Mouse (Mus musculus) ES-Bruce4 (cell line): ENCODE data around the gene Olfr1368. TPM values are rescaled to one million over a fixed set of nuclear protein-coding genes. Genes with fewer than 3 reads are reported as not detected.

Experiments used
- H3K27ac ChIP-seq: 2 replicates; pipeline ENCODE4 v1.5.1; 2012; ENCODE audit warnings: low read length, inconsistent platforms; ENCODE audit not compliant: insufficient read depth
- H3K27me3 ChIP-seq: 2 replicates; pipeline ENCODE4 v1.6.1; 2012; ENCODE audit warnings: mild to moderate bottlenecking, low read length, inconsistent platforms; ENCODE audit not compliant: control insufficient read depth, poor library complexity, insufficient read depth, severe bottlenecking
- H3K36me3 ChIP-seq: 2 replicates; pipeline ENCODE4 v1.6.1; 2012; ENCODE audit warnings: inconsistent platforms, mild to moderate bottlenecking, low read length, moderate library complexity; ENCODE audit not compliant: control insufficient read depth, poor library complexity, insufficient read depth, severe bottlenecking
- H3K4me1 ChIP-seq: one replicate; pipeline ENCODE4 v1.8.1; 2011; ENCODE audit warnings: low read length; ENCODE audit not compliant: control insufficient read depth, insufficient read depth
- H3K4me3 ChIP-seq: 2 replicates; pipeline ENCODE4 v1.5.1; 2011; ENCODE audit warnings: low read depth, mild to moderate bottlenecking, low read length
- H3K9ac ChIP-seq: 2 replicates; pipeline ENCODE4 v1.6.1; 2012; ENCODE audit warnings: low read depth, mild to moderate bottlenecking, inconsistent platforms; ENCODE audit not compliant: poor library complexity, severe bottlenecking
- H3K9me3 ChIP-seq: replicated peaks from 2 replicates; pipeline ENCODE4 v1.6.1; 2012; ENCODE audit warnings: mild to moderate bottlenecking, low read length, inconsistent platforms; ENCODE audit not compliant: control insufficient read depth, poor library complexity, insufficient read depth, severe bottlenecking
- CTCF ChIP-seq: IDR thresholded peaks from one replicate; pipeline ENCODE4 v1.8.1; 2011; ENCODE audit warnings: low read depth, low read length
- EP300 ChIP-seq: IDR thresholded peaks from 2 replicates; pipeline ENCODE4 v1.6.1; 2011; ENCODE audit warnings: low read depth, low read length; ENCODE audit not compliant: insufficient read depth
- POLR2A ChIP-seq: IDR thresholded peaks from one replicate; pipeline ENCODE4 v1.8.1; 2011; ENCODE audit warnings: low read length; ENCODE audit not compliant: insufficient read depth
- polyA plus RNA-seq: library from polyadenylated mRNA; stranded (reverse); fragments of >200 nt; gene quantifications from 2 replicates; pipeline ENCODE4 v1.2.4, GENCODE M21; 2011; ENCODE audit warnings: low read depth; ENCODE audit not compliant: missing spikeins, insufficient read depth, insufficient read length

Gene Olfr1368
- polyA plus RNA-seq, 1 experiment: not detected

DNA sequence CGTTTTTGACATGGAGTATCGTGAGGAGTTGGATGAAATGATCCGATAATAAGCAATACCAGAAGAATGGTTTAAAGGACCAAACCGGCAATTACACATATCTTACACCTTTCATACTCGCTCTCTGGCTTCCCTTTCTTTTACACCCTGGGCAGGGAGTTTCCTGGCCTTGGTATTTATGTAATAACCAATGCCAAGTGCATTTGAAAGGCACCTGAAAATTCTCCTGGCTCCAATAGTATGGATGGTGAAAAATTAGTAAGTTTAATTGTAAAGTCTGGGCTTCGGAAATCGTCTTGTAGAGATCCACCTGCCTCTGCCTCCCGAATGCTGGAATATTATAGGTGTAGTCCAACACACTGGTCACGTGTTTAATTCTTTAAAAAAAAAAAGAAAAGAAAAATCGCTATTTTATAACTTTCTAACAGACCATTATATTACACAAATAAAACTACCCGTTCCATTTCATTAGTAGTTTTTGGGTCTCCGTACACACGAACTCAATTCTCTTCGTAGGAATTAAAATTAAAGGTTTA, 23.5 kb upstream of the Olfr1368 start:
- Histone ChIP-seq H3K27me3 (no peaks in the 10 kb centered on the region), H3K4me3 (peak overlapping the region; percentile 96), H3K9ac (peak overlapping the region; percentile 76), H3K27ac (no peak overlapping the region), H3K4me1 (no peaks in the 10 kb centered on the region), H3K9me3 (no peaks in the 10 kb centered on the region), H3K36me3 (no peaks in the 10 kb centered on the region)
- TF ChIP-seq CTCF (no peak), POLR2A (no peak), EP300 (no peak)

DNA sequence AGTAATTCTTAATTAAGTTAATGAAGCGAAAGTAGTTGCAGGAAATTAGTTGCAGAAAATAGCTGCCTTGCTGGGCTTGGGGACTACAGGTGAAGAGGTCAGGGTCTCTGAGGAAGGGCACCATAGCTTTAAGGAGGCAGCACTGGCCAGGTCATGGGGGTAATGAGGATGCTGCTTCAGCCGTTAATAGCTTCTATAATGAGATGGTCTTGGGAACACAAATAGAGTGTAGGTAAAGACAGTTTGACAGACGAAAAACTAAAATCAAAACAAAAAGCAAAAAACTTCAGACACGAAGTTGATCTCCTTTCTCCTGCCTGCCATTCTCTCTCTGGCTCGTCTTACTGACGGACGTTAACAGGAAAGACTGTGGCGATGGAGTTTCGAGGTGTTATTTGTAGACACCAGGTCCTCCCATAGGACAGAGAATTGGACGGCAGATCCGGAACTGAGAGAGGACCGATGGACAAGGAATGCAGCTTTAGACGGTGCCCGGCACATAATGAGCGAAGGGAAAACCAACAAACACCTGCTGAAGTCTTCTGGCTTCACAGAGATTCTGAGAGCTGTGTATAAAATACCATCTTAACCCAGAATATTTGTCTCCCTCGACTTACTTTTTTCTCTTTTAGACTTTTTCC, 22.8 kb upstream of the Olfr1368 start:
- no peak for TF ChIP-seq POLR2A
- no peak for TF ChIP-seq EP300
- no peak for TF ChIP-seq CTCF
- no peak overlapping the region for H3K27ac ChIP-seq

DNA sequence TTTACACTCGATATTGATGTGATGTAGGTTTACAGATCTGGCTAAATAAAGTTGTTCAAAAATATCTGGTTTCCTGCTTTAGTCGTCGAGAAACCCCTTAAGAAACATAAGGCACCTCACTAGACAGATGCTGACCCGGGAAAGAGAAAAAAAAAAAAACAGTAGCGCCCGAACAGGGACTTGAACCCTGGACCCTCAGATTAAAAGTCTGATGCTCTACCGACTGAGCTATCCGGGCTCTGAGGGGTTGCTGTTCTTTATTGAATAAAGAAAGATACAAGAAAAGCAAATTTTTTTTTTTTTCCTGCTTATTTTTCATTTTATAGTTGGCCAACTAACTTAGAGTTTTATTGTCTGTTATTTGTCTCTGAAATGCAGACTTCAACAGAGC, 22.2 kb upstream of the Olfr1368 start:
- Histone ChIP-seq H3K4me3 (peak overlapping the region; percentile 49), H3K27me3 (no peaks in the 10 kb centered on the region), H3K4me1 (no peaks in the 10 kb centered on the region), H3K36me3 (no peaks in the 10 kb centered on the region), H3K9ac (peak overlapping the region; percentile 76), H3K27ac (no peak overlapping the region), H3K9me3 (no peaks in the 10 kb centered on the region)
- no peak for TF ChIP-seq EP300
- no peak for TF ChIP-seq CTCF

More for the DNA sequence above, 22.8 kb upstream of the Olfr1368 start:
- H3K27me3 ChIP-seq: no peaks in the 10 kb centered on the region
- H3K4me1 ChIP-seq: no peaks in the 10 kb centered on the region
- H3K36me3 ChIP-seq: no peaks in the 10 kb centered on the region
- H3K9ac ChIP-seq: peak overlapping the region; percentile 76
- peak overlapping the region; percentile 96 for H3K4me3 ChIP-seq
- no peaks in the 10 kb centered on the region for H3K9me3 ChIP-seq

DNA sequence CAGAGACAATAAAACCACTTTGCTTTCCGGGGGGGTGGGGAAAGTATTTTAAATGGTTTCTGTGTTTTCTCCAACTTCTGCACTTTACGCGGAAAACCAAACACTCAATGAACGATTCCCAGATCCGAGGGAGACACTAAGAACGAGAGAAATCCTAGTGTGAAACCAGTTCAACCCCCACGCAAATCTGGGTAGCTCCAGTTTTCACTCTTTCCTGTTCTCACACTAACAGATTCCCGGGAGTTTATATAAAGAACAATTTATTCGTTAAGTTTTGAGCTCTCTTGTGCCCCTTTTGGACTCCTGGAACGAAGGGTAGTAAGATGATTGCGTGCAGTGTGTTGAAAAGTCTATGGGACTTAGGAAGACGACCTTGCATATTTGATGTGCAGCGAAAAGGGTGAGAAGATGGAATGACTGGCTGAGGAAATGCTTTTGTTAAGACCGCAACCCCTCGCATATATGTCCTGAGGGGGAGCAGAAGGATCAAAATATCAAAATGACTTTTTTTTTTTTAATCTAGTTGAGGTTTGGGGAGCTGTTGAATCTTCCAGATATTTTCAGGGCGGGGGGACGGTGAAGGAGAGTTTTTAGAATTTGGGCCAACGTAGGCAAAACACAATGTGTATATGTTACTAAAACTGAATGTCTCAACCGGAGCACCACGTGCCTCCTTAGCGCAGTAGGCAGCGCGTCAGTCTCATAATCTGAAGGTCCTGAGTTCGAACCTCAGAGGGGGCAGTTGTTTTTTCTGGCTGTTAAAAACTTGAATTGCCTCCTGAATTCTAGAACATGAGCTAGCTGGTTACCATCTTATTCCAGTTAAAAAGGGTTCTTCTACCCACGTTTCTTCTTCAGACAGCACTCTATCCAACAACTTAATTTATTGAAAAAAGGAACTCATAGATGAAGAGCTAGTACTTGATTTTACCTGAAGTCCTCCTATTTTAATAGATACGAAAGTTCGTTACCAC, 21.6 kb upstream of the Olfr1368 start:
- H3K9ac ChIP-seq: peak overlapping the region; percentile 91
- H3K27ac ChIP-seq: no peak overlapping the region

GRCm38 (mm10) chr13:21162591-21162990, 16.9 kb upstream of the Olfr1368 start:
- no peak overlapping the region for H3K4me3 ChIP-seq
- no peaks in the 10 kb centered on the region for H3K9me3 ChIP-seq
- H3K27ac ChIP-seq: no peak overlapping the region
- H3K4me1 ChIP-seq: no peaks in the 10 kb centered on the region
- TF ChIP-seq CTCF (no peak), EP300 (no peak), POLR2A (no peak)
- H3K27me3 ChIP-seq: no peaks in the 10 kb centered on the region; the same call in 1 of the 2 replicates
- H3K9ac ChIP-seq: no peak overlapping the region
- H3K36me3 ChIP-seq: no peaks in the 10 kb centered on the region

More for the DNA sequence above, 21.6 kb upstream of the Olfr1368 start:
- Histone ChIP-seq H3K4me3 (peak overlapping the region; percentile 71), H3K36me3 (no peaks in the 10 kb centered on the region), H3K4me1 (no peaks in the 10 kb centered on the region), H3K27me3 (no peaks in the 10 kb centered on the region), H3K9me3 (no peaks in the 10 kb centered on the region)
- TF ChIP-seq EP300: no peak
- no peak for TF ChIP-seq POLR2A
- no peak for TF ChIP-seq CTCF

- Histone ChIP-seq H3K9ac (no peak overlapping the region), H3K4me3 (no peak overlapping the region), H3K9me3 (no peaks in the 10 kb centered on the region), H3K27ac (no peak overlapping the region), H3K4me1 (no peaks in the 10 kb centered on the region), H3K27me3 (no peaks in the 10 kb centered on the region; the same call in 1 of the 2 replicates), H3K36me3 (no peaks in the 10 kb centered on the region)
- TF ChIP-seq POLR2A (no peak), CTCF (no peak), EP300 (no peak)
These were observed 15.9 kb upstream of the Olfr1368 start for GRCm38 (mm10) chr13:21161591-21161990.
